Mouse (Mus musculus): ENCODE measurements around the gene Sys1.
A peak's percentile ranks its signal among the peaks of the same experiment; 100 is the strongest.

GRCm38 (mm10) chr2:164497691-164498268 lies 41.0 kb downstream of the Sys1 start:
- TF ChIP-seq CTCF (IDR thresholded peaks at IDR 0.05; ENCODE audit: low read depth): peak; percentile 39
- no peak for TF ChIP-seq EP300 (optimal IDR thresholded peaks at IDR 0.05)
